Mouse (Mus musculus) erythroblast, embryonic 14.5 days (primary cell): ENCODE results near the gene Pdzd11. TPM values are rescaled to one million over a fixed set of nuclear protein-coding genes. Genes with fewer than 3 reads are reported as not detected.

ENCODE experiments used
- H3K27me3 ChIP-seq: 2 replicates; pipeline ENCODE4 v1.6.1; 2012; ENCODE audit warnings: inconsistent platforms; ENCODE audit not compliant: control insufficient read depth
- H3K36me3 ChIP-seq: 2 replicates; pipeline ENCODE4 v1.6.1; 2012; ENCODE audit warnings: mild to moderate bottlenecking, inconsistent platforms; ENCODE audit not compliant: control insufficient read depth
- H3K4me1 ChIP-seq: 2 replicates; pipeline ENCODE4 v1.6.1; 2012; ENCODE audit warnings: inconsistent platforms; ENCODE audit not compliant: control insufficient read depth
- H3K4me3 ChIP-seq: replicated peaks from 2 replicates; pipeline ENCODE3; 2012; ENCODE audit warnings: moderate library complexity, mild to moderate bottlenecking, inconsistent platforms
- H3K9me3 ChIP-seq: 2 replicates; pipeline ENCODE4 v1.6.1; 2012; ENCODE audit warnings: low read length, inconsistent platforms, mixed read lengths; ENCODE audit not compliant: control insufficient read depth
- GATA1 ChIP-seq: IDR thresholded peaks from 2 replicates; pipeline ENCODE4 v1.6.1; 2012; ENCODE audit warnings: low read length, inconsistent platforms, mixed read lengths
- TAL1 ChIP-seq: IDR thresholded peaks from 3 replicates; pipeline ENCODE4 v1.6.1; 2012; ENCODE audit warnings: low read length, inconsistent platforms, mixed read lengths
- polyA plus RNA-seq: library from polyadenylated mRNA; stranded (reverse); fragments of >175 nt; gene quantifications from 2 replicates; pipeline ENCODE4 v1.2.3, GENCODE M21; 2012

Pdzd11 gene
- polyA plus RNA-seq, 1 experiment: 2.0 TPM

DNA sequence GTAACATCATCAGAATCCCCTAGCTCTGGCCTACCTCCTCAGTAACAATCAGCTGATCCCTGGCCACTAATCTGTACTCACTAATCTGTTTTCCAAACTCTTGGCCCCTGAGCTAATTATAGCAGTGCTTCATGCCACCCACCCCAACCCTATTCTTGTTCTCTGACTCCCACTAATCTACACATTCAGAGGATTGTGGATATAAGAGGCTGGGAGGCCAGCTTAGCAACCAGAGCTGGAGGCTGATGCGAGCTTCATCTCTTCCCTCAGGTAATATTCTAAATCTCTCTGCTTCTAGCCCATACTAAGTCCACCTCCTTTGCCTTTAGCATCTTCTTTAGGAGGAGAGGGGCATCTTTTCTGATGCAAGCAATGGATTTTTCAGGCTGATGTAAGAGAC is 21.1 kb downstream of the Pdzd11 start, which contains the start of gene Arr3:
TSS of gene Arr3 (plus strand) at position 184 of the 400 bp plus-strand sequence.
- no peak within 1 kb of the TSS for H3K4me3 ChIP-seq
- no peak for TF ChIP-seq GATA1
- no peak for TF ChIP-seq TAL1
- no peaks in the 10 kb centered on the region for H3K9me3 ChIP-seq
- H3K36me3 ChIP-seq: no peaks in the 10 kb centered on the region
- H3K27me3 ChIP-seq: peaks cover 2% of the 10 kb centered on the region; the same call in 1 of the 2 replicates
- H3K4me1 ChIP-seq: no peaks in the 10 kb centered on the region

DNA sequence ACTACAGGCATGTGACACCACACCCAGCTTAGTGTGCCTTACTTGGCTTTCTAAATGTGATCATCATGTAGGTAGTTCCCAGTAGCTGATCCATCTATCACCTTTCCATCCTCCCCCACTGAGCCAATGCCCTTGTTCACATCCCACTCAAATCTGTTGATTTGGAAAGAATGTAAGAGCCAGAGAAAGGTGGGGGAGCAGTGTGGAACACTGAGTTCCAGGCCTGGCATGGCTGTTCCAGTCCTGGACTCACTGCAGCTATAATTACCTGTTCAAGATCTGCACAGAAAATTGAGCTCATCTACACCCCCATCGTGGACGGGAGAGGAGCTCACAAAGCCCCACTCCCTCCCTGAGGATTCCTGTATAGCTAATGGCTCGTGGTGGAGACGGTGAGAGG is 26.6 kb downstream of the Pdzd11 start:
- Histone ChIP-seq H3K4me3 (no peak overlapping the region), H3K27me3 (peaks cover 5% of the 10 kb centered on the region; the same call in 1 of the 2 replicates), H3K9me3 (no peaks in the 10 kb centered on the region), H3K4me1 (no peaks in the 10 kb centered on the region), H3K36me3 (no peaks in the 10 kb centered on the region)
- TF ChIP-seq TAL1 (no peak), GATA1 (no peak)

DNA sequence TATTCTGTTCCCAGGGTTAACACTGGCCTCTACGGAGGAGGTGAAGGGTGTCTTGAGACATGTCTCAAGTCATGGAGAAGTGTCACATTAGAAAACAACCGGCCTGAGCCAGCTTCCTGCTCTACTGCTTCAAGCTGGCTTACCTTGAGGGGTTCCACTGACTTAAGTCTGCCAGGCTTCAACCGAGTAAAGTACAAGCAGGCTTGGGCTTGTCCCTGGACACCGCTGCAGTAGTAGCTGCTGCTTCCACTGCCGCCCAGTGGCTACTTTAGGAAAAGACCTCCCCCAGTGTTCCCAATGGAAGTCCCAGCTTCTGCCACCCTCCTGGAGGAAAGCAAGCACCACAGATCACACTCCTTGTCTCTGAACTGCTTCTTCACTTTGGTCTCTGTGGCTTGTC is 28.9 kb downstream of the Pdzd11 start:
- H3K27me3 ChIP-seq: peaks cover 16% of the 10 kb centered on the region
- no peaks in the 10 kb centered on the region for H3K4me1 ChIP-seq
- H3K9me3 ChIP-seq: peaks cover 2% of the 10 kb centered on the region; the same call in 1 of the 2 replicates
- no peaks in the 10 kb centered on the region for H3K36me3 ChIP-seq
- H3K4me3 ChIP-seq: no peak overlapping the region
- TF ChIP-seq GATA1 (no peak), TAL1 (no peak)

DNA sequence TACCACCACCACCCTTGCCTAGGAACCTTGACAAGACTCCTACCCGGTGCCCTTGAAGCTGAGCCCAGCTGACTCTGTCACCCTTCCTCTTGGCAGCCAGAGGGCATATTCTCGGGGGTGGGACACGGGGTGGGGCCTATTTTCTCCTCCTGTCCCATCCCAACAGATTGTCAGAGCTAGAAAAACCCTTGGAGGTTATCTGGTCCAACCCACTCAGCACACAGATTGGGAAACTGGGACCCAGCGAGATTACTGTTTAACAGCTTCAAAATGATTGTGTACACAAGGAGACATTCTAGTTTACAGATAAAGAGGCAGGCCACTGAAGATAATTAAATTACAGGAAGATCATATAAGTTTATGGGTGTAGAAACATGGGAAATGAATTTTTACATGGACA is 31.6 kb downstream of the Pdzd11 start, which contains the start of gene P2ry4:
TSS of gene P2ry4 (minus strand) at position 79 of the 400 bp plus-strand sequence.
- H3K9me3 ChIP-seq: peaks cover 2% of the 10 kb centered on the region; the same call in 1 of the 2 replicates
- no peaks in the 10 kb centered on the region for H3K36me3 ChIP-seq
- peaks cover 16% of the 10 kb centered on the region for H3K27me3 ChIP-seq
- TF ChIP-seq TAL1: no peak
- no peak for TF ChIP-seq GATA1
- H3K4me1 ChIP-seq: no peaks in the 10 kb centered on the region
- H3K4me3 ChIP-seq: no peak within 1 kb of the TSS

Other genes starting within 250 kb of the Pdzd11 start
- not detected in 2 replicates for gene Otud6a, start 197.6 kb downstream of the Pdzd11 start, polyA plus RNA-seq
- not detected in 2 replicates for gene Awat2, start 183.9 kb downstream of the Pdzd11 start, polyA plus RNA-seq
- gene Igbp1, start 132.3 kb downstream of the Pdzd11 start, polyA plus RNA-seq: 1.7 TPM in 2 replicates
- gene Dgat2l6, start 101.7 kb downstream of the Pdzd11 start, polyA plus RNA-seq: not detected in 2 replicates
- gene Awat1, start 54.3 kb downstream of the Pdzd11 start, polyA plus RNA-seq: not detected in 2 replicates
- not detected in 2 replicates for gene P2ry4, start 31.7 kb downstream of the Pdzd11 start, polyA plus RNA-seq
- not detected in 2 replicates for gene Arr3, start 21.1 kb downstream of the Pdzd11 start, polyA plus RNA-seq
- gene Kif4, start 831 bp downstream of the Pdzd11 start, polyA plus RNA-seq: 0.61 and 0.92 TPM in 2 replicates
- not detected in 2 replicates for gene Gdpd2, start 103.3 kb upstream of the Pdzd11 start, polyA plus RNA-seq
- gene Dlg3, start 141.2 kb upstream of the Pdzd11 start, polyA plus RNA-seq: not detected in 2 replicates